Mouse (Mus musculus) B cell, adult 2 months (primary cell): ENCODE results near the gene Gm18596.

Experiments
- DNase-seq, 2 experiments: peaks; one replicate each; pipeline ENCODE4 v3.0.0; 2022

The Gm18596 gene

DNA sequence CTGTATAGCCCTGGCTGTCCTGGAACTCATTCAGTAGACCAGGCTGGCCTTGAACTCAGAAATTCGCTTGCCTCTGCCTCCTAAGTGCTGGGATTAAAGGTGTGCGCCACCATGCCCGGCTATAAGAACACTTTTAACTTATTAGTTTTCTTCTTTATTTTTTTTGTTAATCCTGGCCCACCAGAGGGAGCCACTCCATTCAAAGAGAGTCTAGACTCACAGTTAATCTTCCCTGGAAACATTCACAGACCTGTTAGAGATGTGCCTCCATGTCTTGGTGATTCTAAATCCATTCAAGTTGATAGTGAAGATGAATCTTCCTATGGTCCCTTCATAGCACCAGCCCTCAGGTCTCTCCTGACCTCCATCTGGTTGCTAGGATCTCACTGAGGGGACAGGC, 32.6 kb downstream of the Gm18596 start:
- no peak for DNase-seq

DNA sequence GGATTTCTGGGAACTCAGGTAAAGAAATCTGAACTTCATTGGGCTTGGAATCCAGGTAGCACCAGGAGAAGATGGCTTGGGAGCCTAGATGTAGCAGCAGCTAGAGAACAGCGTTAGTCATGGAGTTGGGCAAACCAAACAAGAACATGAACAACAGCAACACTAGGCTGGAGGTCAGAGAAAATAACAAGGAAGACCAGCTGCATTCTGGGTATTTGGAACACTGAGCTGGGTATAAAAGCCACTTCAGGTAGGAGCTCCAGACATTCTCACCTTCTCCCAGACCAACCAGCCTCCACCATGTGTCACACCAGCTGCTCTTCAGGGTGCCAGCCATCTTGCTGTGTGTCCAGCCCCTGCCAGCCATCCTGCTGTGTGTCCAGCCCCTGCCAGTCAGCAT, 36.1 kb downstream of the Gm18596 start, which contains the start of gene Gm10272:
Gm10272 (plus strand) TSS at position 301 of the 400 bp plus-strand sequence.
- no peak for DNase-seq

DNA sequence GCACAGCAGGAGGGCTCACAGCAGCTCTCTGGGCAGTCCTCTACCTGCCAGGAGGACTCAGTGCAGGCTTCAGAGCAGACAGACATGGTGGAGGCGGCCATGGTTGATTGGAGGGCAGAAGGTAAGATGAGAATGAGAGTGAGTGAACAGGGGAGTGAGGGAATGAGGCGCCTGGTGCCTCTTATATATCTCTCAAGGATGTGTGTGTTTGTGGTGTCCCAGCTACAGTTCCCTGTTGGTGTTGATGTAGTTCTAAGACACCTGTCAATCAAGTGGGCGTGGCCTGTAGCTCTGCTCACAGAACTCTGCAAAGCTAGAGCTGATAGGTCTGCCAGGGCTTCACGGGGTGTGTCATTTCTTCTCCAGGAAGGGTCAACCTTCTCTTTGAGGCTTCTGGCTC, 45.3 kb downstream of the Gm18596 start, which contains the start of gene Gm9508:
Gm9508 (minus strand) TSS at position 101 of the 400 bp plus-strand sequence.
- no peak for DNase-seq
